Mouse (Mus musculus): Measurements from ENCODE around the gene Zfp53.
"Not testable (repeated sequence)": the region's sequence is repeated elsewhere in the genome, so short reads cannot be mapped to it uniquely, and the experiment has no call there.

The Zfp53 gene

GRCm38 (mm10) chr17:21488760-21489499 lies at the start of gene Zfp53:
Gene Zfp53, plus strand, starts transcription at chr17:21488998.
- peak; percentile 75 for DNase-seq (ENCODE audit: low spot score)

- peak; percentile 69 for DNase-seq (ENCODE audit: low spot score)
These were observed 39.1 kb upstream of the Zfp53 start for GRCm38 (mm10) chr17:21449669-21450068.

- DNase-seq (ENCODE audit: low spot score), result peak; percentile 87
These were observed 38.6 kb upstream of the Zfp53 start, which contains the start of gene Zfp51 for GRCm38 (mm10) chr17:21450138-21450704. Gene Zfp51, plus strand, starts transcription at chr17:21450374.

GRCm38 (mm10) chr17:21463550-21463949 lies 25.2 kb upstream of the Zfp53 start:
- DNase-seq (ENCODE audit: low spot score), result no peak

GRCm38 (mm10) chr17:21472032-21472652 lies 16.7 kb upstream of the Zfp53 start:
- DNase-seq (ENCODE audit: low spot score), result no peak

GRCm38 (mm10) chr17:21472653-21473307 lies 16.0 kb upstream of the Zfp53 start:
- no peak for DNase-seq (ENCODE audit: low spot score)

- DNase-seq (ENCODE audit: low spot score), result peak; percentile 9
These were observed 15.2 kb upstream of the Zfp53 start for GRCm38 (mm10) chr17:21473362-21474190.

- not testable (repeated sequence) for DNase-seq (ENCODE audit: low spot score)
These were observed 14.1 kb upstream of the Zfp53 start for GRCm38 (mm10) chr17:21474729-21475128.

GRCm38 (mm10) chr17:21475290-21475689 lies 13.5 kb upstream of the Zfp53 start:
- not testable (repeated sequence) for DNase-seq (ENCODE audit: low spot score)

GRCm38 (mm10) chr17:21476351-21476750 lies 12.4 kb upstream of the Zfp53 start:
- DNase-seq (ENCODE audit: low spot score), result not testable (repeated sequence)

GRCm38 (mm10) chr17:21478103-21478777 lies 10.6 kb upstream of the Zfp53 start:
- not testable (repeated sequence) for DNase-seq (ENCODE audit: low spot score)

GRCm38 (mm10) chr17:21489500-21490001 lies 753 bp downstream of the Zfp53 start:
- no peak for DNase-seq (ENCODE audit: low spot score)

GRCm38 (mm10) chr17:21501365-21501764 lies 12.6 kb downstream of the Zfp53 start:
- no peak for DNase-seq (ENCODE audit: low spot score)

- no peak for DNase-seq (ENCODE audit: low spot score)
These were observed 15.7 kb downstream of the Zfp53 start for GRCm38 (mm10) chr17:21504524-21504923.

GRCm38 (mm10) chr17:21506258-21506657 lies 17.5 kb downstream of the Zfp53 start:
- no peak for DNase-seq (ENCODE audit: low spot score)

- DNase-seq (ENCODE audit: low spot score), result no peak
These were observed 21.0 kb downstream of the Zfp53 start for GRCm38 (mm10) chr17:21509756-21510155.

- DNase-seq (ENCODE audit: low spot score), result peak; percentile 47
These were observed 26.8 kb downstream of the Zfp53 start for GRCm38 (mm10) chr17:21515403-21516105.

- peak; percentile 55 for DNase-seq (ENCODE audit: low spot score)
These were observed 27.7 kb downstream of the Zfp53 start for GRCm38 (mm10) chr17:21516201-21517129.

GRCm38 (mm10) chr17:21517130-21517671 lies 28.4 kb downstream of the Zfp53 start:
- no peak for DNase-seq (ENCODE audit: low spot score)

Data from spleen, adult 12 weeks (tissue).